Mouse (Mus musculus) spleen, postnatal 36 days (tissue): Measurements from ENCODE around the gene Ddit4.

Experiments
- DNase-seq, 2 experiments: peaks; one replicate each; pipeline ENCODE4 v3.0.0; 2022; ENCODE audit warnings: low spot score in 2 of 2, mixed read lengths in 1 of 2

Gene Ddit4

GRCm38 (mm10) chr10:59918111-59918510, 33.5 kb downstream of the Ddit4 start:
- no peak for DNase-seq

GRCm38 (mm10) chr10:59916649-59917048, 35.0 kb downstream of the Ddit4 start:
- no peak for DNase-seq

- no peak for DNase-seq
These were observed 35.5 kb downstream of the Ddit4 start for GRCm38 (mm10) chr10:59916159-59916558.

GRCm38 (mm10) chr10:59915196-59915962, 36.3 kb downstream of the Ddit4 start:
- no peak for DNase-seq

GRCm38 (mm10) chr10:59911561-59912198, 40.0 kb downstream of the Ddit4 start:
- no peak for DNase-seq

GRCm38 (mm10) chr10:59911091-59911490, 40.5 kb downstream of the Ddit4 start:
- peak; percentile 88 to 90 for DNase-seq

- no peak for DNase-seq
These were observed 42.2 kb downstream of the Ddit4 start for GRCm38 (mm10) chr10:59909357-59909847.

GRCm38 (mm10) chr10:59908776-59909315, 42.8 kb downstream of the Ddit4 start:
- DNase-seq = no peak

GRCm38 (mm10) chr10:59907695-59908299, 43.8 kb downstream of the Ddit4 start:
- peak; percentile 71 to 75 for DNase-seq

GRCm38 (mm10) chr10:59907080-59907609, 44.5 kb downstream of the Ddit4 start:
- DNase-seq = peak in 1 of 2 experiments; percentile 66

GRCm38 (mm10) chr10:59903170-59903569, 48.5 kb downstream of the Ddit4 start:
- DNase-seq = no peak

- no peak for DNase-seq
These were observed 49.0 kb downstream of the Ddit4 start for GRCm38 (mm10) chr10:59902606-59902990.

GRCm38 (mm10) chr10:59901986-59902605, 49.5 kb downstream of the Ddit4 start:
- peak; percentile 74 to 76 for DNase-seq

- no peak for DNase-seq
These were observed 50.2 kb downstream of the Ddit4 start for GRCm38 (mm10) chr10:59901463-59901862.

GRCm38 (mm10) chr10:59900939-59901338, 50.7 kb downstream of the Ddit4 start:
- DNase-seq = peak in 1 of 2 experiments; percentile 63

GRCm38 (mm10) chr10:59900174-59900435, 51.5 kb downstream of the Ddit4 start:
- no peak for DNase-seq
